Mouse (Mus musculus) kidney, embryonic 14.5 days (tissue): ENCODE results near the gene Rab3c. TPM values are rescaled to one million over a fixed set of nuclear protein-coding genes. Genes with fewer than 3 reads are reported as not detected.

ENCODE experiments used
- ATAC-seq: fragments of 200-750 bp; cut with Nextera tagmentation; 2 replicates; pipeline ENCODE4 v1.8.0; 2017; ENCODE audit warnings: moderate number of reproducible peaks, mild to moderate bottlenecking, moderate TSS enrichment, moderate library complexity; ENCODE audit not compliant: low FRiP score, low TSS enrichment
- H3K27ac ChIP-seq: fragments of 300-500 bp; sonication (generic); 2 replicates; pipeline ENCODE4 v1.5.1; 2014; ENCODE audit warnings: low read depth, mild to moderate bottlenecking, low read length, moderate library complexity, mixed read lengths
- H3K27me3 ChIP-seq: fragments of 300-500 bp; sonication (generic); 2 replicates; pipeline ENCODE4 v1.6.1; 2014; ENCODE audit warnings: mild to moderate bottlenecking, low read length; ENCODE audit not compliant: control insufficient read depth, insufficient read depth
- H3K36me3 ChIP-seq: fragments of 300-500 bp; sonication (generic); 2 replicates; pipeline ENCODE4 v1.6.1; 2014; ENCODE audit warnings: low read length, mixed read lengths; ENCODE audit not compliant: control insufficient read depth, insufficient read depth
- H3K4me1 ChIP-seq: fragments of 300-500 bp; sonication (generic); 2 replicates; pipeline ENCODE4 v1.6.1; 2014; ENCODE audit warnings: low read length, mixed read lengths; ENCODE audit not compliant: control insufficient read depth, insufficient read depth
- H3K4me2 ChIP-seq: fragments of 300-500 bp; sonication (generic); replicated peaks from 2 replicates; pipeline ENCODE4 v1.6.1; 2014; ENCODE audit warnings: low read depth, mild to moderate bottlenecking, low read length
- H3K4me3 ChIP-seq: fragments of 300-500 bp; sonication (generic); 2 replicates; pipeline ENCODE4 v1.5.1; 2014; ENCODE audit warnings: mild to moderate bottlenecking, low read length
- H3K9ac ChIP-seq: fragments of 300-500 bp; sonication (generic); 2 replicates; pipeline ENCODE4 v1.6.1; 2014; ENCODE audit warnings: low read depth, mild to moderate bottlenecking, low read length, moderate library complexity
- H3K9me3 ChIP-seq: fragments of 300-500 bp; sonication (generic); 2 replicates; pipeline ENCODE4 v1.6.1; 2016; ENCODE audit warnings: low read length; ENCODE audit not compliant: control insufficient read depth
- WGBS: fragments of 180-500 bp; shearing (Covaris S2); extraction: QIAGEN DNeasy Blood & Tissue Kit; methylation state at CpG from one replicate; pipeline ENCODE4 v1.1.7; 2014; 5-methylcytosine and 5-hydroxymethylcytosine counted together
- polyA plus RNA-seq: library from polyadenylated mRNA; unstranded; fragments of >200 nt; fragmentation: Nextera tagmentation; extraction: Ambion mirVana; gene quantifications from 2 replicates; pipeline ENCODE4 v1.2.1, GENCODE M21; 2014

Rab3c gene
- polyA plus RNA-seq, 1 experiment from 2014 or later, result not detected

- H3K4me3 ChIP-seq, result no peak overlapping the region
- no peaks in the 10 kb centered on the region for H3K36me3 ChIP-seq
- no peak overlapping the region for H3K27ac ChIP-seq
- peaks cover 3% of the 10 kb centered on the region; the same call in 1 of the 2 replicates for H3K27me3 ChIP-seq
- no peak for ATAC-seq
- H3K9me3 ChIP-seq, result no peaks in the 10 kb centered on the region
- WGBS, result 90% methylated on average over 8 of the region's 8 CpGs
- H3K4me1 ChIP-seq, result no peaks in the 10 kb centered on the region
- no peak overlapping the region for H3K9ac ChIP-seq
- no peak overlapping the region for H3K4me2 ChIP-seq
Observed at GRCm38 (mm10) chr13:110008539-110008938, 272.3 kb downstream of the Rab3c start.

GRCm38 (mm10) chr13:110006106-110006781 is 274.6 kb downstream of the Rab3c start:
- no peaks in the 10 kb centered on the region for H3K9me3 ChIP-seq
- no peaks in the 10 kb centered on the region for H3K36me3 ChIP-seq
- no peak overlapping the region for H3K4me3 ChIP-seq
- WGBS, result 41% methylated on average over 21 of the region's 21 CpGs
- H3K27ac ChIP-seq, result no peak overlapping the region
- peaks cover 6% of the 10 kb centered on the region; the same call in 1 of the 2 replicates for H3K27me3 ChIP-seq
- no peak overlapping the region for H3K9ac ChIP-seq
- H3K4me2 ChIP-seq, result no peak overlapping the region
- H3K4me1 ChIP-seq, result no peaks in the 10 kb centered on the region
- no peak for ATAC-seq

Other genes starting within 250 kb of the Rab3c start
- gene Gapt, start 76.2 kb upstream of the Rab3c start, polyA plus RNA-seq, result 0.14 TPM in 1 of 2 replicates, not detected in the other
- 60.9 and 88.0 TPM in 2 replicates for gene Plk2, start 114.0 kb upstream of the Rab3c start, polyA plus RNA-seq